Mouse (Mus musculus) kidney, adult 2 months (tissue): ENCODE data around the gene Klhl9. TPM values are rescaled to one million over a fixed set of nuclear protein-coding genes. Genes with fewer than 3 reads are reported as not detected.
"Not testable (repeated sequence)": the region's sequence is repeated elsewhere in the genome, so short reads cannot be mapped to it uniquely, and the experiment has no call there.

ENCODE experiments used
- DNase-seq: peaks from one replicate; pipeline ENCODE4 v3.0.0; 2021
- H3K27ac ChIP-seq: fragments of 200-500 bp; 2 replicates; pipeline ENCODE4 v1.5.1; 2012; ENCODE audit warnings: low read depth, low read length, control low read depth, inconsistent platforms; ENCODE audit not compliant: insufficient read depth
- H3K27me3 ChIP-seq: fragments of 200-500 bp; replicated peaks from 2 replicates; pipeline ENCODE4 v1.6.1; 2012; ENCODE audit warnings: mild to moderate bottlenecking, moderate library complexity, low read length, inconsistent platforms; ENCODE audit not compliant: control insufficient read depth, insufficient read depth
- H3K36me3 ChIP-seq: fragments of 200-500 bp; 2 replicates; pipeline ENCODE4 v1.6.1; 2012; ENCODE audit warnings: mild to moderate bottlenecking, moderate library complexity, low read length, inconsistent platforms; ENCODE audit not compliant: control insufficient read depth, insufficient read depth
- H3K4me1 ChIP-seq: fragments of 200-500 bp; 2 replicates; pipeline ENCODE4 v1.6.1; 2011; ENCODE audit warnings: low read length; ENCODE audit not compliant: control insufficient read depth, insufficient read depth
- H3K4me3 ChIP-seq: fragments of 200-500 bp; 2 replicates; pipeline ENCODE4 v1.5.1; 2011; ENCODE audit warnings: mild to moderate bottlenecking, low read depth, low read length, control low read depth; ENCODE audit not compliant: insufficient read depth
- CTCF ChIP-seq: fragments of 200-500 bp; conservative IDR thresholded peaks from 2 replicates; pipeline ENCODE4 v1.5.1; 2011; ENCODE audit warnings: low read depth, mild to moderate bottlenecking, control low read depth, low read length, moderate library complexity, mixed read lengths; ENCODE audit not compliant: insufficient read depth, insufficient read length
- POLR2A ChIP-seq: fragments of 200-500 bp; IDR thresholded peaks from one replicate; pipeline ENCODE4 v1.6.1; 2011; ENCODE audit warnings: low read depth, low read length, control low read depth
- WGBS: fragments of 180-500 bp; shearing (Covaris S2); methylation state at CpG from one replicate; pipeline ENCODE4 v1.1.7; 2018; 5-methylcytosine and 5-hydroxymethylcytosine counted together
- polyA plus RNA-seq: library from polyadenylated mRNA; depleted of rRNA; stranded (reverse); fragments of >200 nt; gene quantifications from 2 replicates; pipeline ENCODE4 v1.2.3, GENCODE M21; 2012

Klhl9 gene
- polyA plus RNA-seq, 1 experiment: 18.1 TPM

DNA sequence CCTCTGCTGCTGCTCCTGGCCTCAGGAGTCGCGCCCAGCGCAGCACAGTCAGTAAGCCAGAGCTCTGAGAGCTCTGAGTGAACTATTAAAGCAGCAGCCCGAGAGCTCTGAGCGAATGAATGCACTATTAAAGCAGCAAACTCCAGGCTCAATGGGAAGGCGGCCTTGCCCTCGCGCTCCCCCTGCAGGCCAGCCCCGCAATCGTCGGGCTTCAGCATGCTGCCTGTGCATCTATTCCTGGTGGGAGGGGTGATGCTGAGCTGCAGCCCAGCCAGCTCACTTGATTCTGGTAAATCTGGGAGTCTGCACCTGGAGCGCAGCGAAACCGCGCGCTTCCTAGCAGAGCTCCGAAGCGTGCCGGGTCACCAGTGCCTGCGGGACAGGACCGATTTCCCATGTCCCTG lies 35.4 kb upstream of the Klhl9 start:
- peak; percentile 93 for DNase-seq
- under 1% methylated on average over 21 of the region's 21 CpGs for WGBS
- TF ChIP-seq CTCF: peak; percentile 59
- H3K27ac ChIP-seq: peak overlapping the region; percentile 96
- not testable (repeated sequence) for H3K36me3 ChIP-seq, H3K4me1 ChIP-seq, H3K27me3 ChIP-seq
- peak overlapping the region; percentile 97 for H3K4me3 ChIP-seq

DNA sequence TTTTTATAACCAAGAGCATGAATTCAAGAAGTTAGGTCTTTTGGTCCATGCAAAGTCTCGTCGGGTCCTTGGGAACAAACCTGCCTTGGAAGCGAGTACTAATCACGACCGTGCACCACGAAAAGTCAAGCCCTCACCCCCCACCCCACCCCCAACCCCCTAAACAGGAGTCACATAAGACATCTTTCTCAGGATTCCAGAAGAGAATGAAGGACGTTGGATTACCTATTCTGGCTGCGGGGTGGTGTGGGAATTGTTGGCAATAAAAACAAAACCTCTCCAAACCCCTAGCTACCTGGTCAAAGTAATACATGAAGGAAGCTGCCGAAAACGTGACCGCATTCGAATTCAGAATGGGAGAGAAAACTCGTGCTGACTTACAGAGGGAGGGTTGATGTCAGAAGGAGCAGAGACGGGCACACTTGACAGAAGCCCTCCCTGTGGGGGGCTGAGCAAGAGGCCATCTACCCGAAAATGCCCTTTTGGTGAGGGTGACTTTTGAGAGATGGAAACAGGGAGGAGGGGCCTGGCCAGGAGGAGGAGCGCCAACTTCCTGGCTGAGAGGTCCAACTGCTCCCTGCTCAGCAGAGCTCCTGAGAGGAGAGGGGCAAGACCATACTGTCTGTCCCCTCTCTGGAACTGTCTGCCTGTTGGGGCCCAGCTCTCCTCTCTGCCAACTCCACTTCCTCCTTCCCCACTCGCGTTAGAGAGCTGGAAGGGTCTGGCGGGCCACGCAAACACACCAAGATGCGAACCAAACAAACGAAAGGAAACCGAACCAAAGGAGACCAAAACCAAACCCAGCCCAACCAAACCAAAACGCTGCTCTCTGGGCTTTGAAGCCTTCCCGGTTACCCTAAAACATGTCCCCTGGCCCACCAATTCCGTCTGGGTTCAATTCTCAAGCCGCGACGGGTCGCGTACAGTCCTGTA lies 34.6 kb upstream of the Klhl9 start:
- not testable (repeated sequence) for H3K36me3 ChIP-seq, H3K4me1 ChIP-seq, H3K27me3 ChIP-seq, DNase-seq
- Histone ChIP-seq H3K4me3 (peak overlapping the region; percentile 97), H3K27ac (peak overlapping the region; percentile 96)
- 8% methylated on average over 28 of the region's 31 CpGs for WGBS

DNA sequence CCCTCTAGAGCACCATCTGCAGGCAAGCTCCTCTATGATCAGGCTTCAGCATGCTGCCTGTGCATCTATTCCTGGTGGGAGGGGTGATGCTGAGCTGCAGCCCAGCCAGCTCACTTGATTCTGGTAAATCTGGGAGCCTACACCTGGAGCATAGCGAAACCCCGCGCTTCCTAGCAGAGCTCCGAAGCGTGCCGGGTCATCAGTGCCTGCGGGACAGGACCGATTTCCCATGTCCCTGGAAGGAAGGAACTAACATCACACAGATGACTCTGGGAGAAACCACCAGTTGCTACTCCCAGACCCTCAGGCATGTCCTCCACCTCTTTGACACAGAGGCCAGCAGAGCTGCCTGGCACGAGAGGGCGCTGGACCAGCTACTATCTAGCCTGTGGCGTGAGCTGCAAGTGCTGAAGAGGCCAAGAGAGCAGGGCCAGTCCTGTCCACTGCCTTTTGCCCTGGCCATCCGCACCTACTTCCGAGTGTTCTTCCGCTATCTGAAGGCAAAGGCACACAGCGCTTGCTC lies 32.6 kb upstream of the Klhl9 start, which contains the start of gene Gm13271:
Gm13271 (plus strand) TSS at position 51 of the 523 bp plus-strand sequence.
- peak; percentile 55 for DNase-seq
- H3K27me3 ChIP-seq, H3K36me3 ChIP-seq, H3K4me3 ChIP-seq, H3K4me1 ChIP-seq, H3K27ac ChIP-seq: not testable (repeated sequence)
- WGBS: 87% methylated on average over 15 of the region's 15 CpGs

DNA sequence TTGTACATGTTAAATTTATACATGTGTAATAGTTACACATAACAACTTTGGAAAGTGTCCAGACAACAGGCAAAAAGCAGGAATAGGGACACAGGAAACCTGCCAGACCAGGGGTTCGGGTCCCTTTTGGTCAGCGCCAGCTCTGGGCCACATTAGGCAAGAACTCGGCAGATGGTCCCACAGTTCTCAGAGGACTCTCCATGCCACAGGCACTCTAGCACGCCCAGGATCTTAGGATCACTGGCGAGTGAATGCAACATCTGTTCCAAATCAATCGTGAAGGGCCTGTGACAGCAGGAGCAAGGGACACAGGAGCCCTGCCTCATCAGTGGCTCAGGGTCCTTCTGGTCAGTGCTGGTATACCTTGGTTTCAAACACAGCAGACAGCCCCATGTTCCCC lies 27.7 kb upstream of the Klhl9 start:
- 67% methylated on average over 6 of the region's 6 CpGs for WGBS
- no peaks in the 10 kb centered on the region for H3K4me1 ChIP-seq
- no peak overlapping the region for H3K27ac ChIP-seq
- H3K4me3 ChIP-seq: no peak overlapping the region
- no peak for TF ChIP-seq POLR2A
- TF ChIP-seq CTCF: no peak
- no peak for DNase-seq
- H3K36me3 ChIP-seq: no peaks in the 10 kb centered on the region
- no peaks in the 10 kb centered on the region for H3K27me3 ChIP-seq

DNA sequence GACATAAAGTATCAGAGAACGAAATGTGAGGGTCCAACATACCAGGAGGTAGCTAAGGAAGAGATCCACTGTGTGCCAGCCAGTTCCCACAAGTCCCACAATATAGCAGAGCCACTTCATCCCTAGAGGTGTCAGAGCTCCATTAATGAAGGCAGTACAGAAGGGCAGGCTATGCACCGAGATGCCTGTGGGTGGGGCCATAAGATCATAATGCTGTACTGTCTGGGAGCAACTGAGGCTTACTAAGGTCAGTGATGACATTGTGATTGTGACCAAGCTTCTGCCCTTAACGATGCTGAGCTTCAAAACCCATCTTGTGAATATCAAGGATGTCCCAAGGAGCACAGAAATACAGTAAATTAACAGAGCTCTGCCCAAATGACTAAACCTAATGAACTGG lies 21.9 kb upstream of the Klhl9 start:
- WGBS: 61% methylated on average over 3 of the region's 3 CpGs

DNA sequence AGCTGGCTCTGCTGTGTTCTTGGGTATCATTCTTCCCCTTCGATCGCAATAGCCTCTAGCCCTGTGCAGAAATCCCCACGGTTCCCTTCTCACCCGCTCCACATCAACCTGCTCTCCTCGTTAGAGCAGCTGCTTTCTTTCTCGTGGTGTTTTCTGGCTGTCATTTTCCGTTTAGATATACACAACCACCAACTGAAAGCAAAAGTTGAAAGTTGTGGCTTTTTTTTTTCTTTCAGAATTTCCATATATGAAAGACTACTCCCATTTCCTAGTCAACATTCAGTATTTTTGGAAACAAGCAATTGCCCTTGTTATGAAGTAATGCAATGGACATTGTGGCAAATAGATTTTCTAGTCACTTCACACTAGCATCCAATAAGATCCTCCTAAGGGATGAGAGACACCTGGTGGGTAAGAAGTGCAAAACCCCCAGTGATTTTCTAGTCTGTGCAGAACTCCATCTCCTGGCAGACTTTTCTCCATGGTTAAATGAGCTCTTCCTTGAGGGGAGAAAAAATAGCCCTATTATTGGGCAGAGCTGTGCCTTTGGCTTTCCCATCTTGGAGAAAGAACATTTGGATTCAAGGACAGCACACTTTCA lies 20.6 kb upstream of the Klhl9 start:
- DNase-seq: no peak
- H3K36me3 ChIP-seq: no peaks in the 10 kb centered on the region
- H3K27ac ChIP-seq: no peak overlapping the region
- 69% methylated on average over 7 of the region's 7 CpGs for WGBS
- no peaks in the 10 kb centered on the region for H3K27me3 ChIP-seq
- no peak overlapping the region for H3K4me3 ChIP-seq
- no peaks in the 10 kb centered on the region for H3K4me1 ChIP-seq
- TF ChIP-seq POLR2A: no peak
- TF ChIP-seq CTCF: no peak

More for the DNA sequence above, 21.9 kb upstream of the Klhl9 start:
- H3K27ac ChIP-seq: no peak overlapping the region
- no peak for DNase-seq
- H3K4me3 ChIP-seq: no peak overlapping the region
- no peaks in the 10 kb centered on the region for H3K36me3 ChIP-seq
- H3K27me3 ChIP-seq: no peaks in the 10 kb centered on the region
- peak; percentile 42 for TF ChIP-seq CTCF
- no peak for TF ChIP-seq POLR2A
- H3K4me1 ChIP-seq: no peaks in the 10 kb centered on the region

DNA sequence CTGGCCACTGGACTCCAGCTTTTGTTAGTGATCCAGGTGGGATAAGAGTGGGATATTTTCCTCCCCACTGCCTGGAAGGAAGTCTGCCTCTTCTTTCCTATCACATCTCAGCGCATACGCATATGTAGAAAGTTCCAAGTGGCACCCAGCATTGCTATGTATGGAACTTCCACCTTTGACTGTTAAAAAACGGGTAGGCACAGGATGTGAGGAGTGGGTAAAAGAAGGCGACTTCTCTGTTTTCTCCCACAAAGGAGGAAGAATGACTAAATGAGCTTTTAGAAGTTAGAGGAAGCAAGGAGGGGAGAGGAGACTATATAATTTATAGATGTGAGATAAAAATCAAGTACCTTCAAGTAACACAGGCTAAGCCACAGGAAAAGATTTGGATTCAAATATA lies 19.2 kb upstream of the Klhl9 start:
- Histone ChIP-seq H3K4me1 (no peaks in the 10 kb centered on the region), H3K4me3 (no peak overlapping the region), H3K27ac (no peak overlapping the region), H3K27me3 (no peaks in the 10 kb centered on the region), H3K36me3 (no peaks in the 10 kb centered on the region)
- TF ChIP-seq CTCF (no peak), POLR2A (no peak)
- 87% methylated on average over 4 of the region's 4 CpGs for WGBS
- DNase-seq: no peak
